Mouse (Mus musculus) CD4-positive naive resting alpha-beta T cell, adult 76 days (primary cell): ENCODE results near the gene Moxd1. TPM values are rescaled to one million over a fixed set of nuclear protein-coding genes. Genes with fewer than 3 reads are reported as not detected.

Experiments
- total RNA-seq: library from RNA; stranded (reverse); gene quantifications from one replicate; pipeline ENCODE4 v1.2.4, GENCODE M21; 2023

Moxd1 gene
- not detected for total RNA-seq

DNA sequence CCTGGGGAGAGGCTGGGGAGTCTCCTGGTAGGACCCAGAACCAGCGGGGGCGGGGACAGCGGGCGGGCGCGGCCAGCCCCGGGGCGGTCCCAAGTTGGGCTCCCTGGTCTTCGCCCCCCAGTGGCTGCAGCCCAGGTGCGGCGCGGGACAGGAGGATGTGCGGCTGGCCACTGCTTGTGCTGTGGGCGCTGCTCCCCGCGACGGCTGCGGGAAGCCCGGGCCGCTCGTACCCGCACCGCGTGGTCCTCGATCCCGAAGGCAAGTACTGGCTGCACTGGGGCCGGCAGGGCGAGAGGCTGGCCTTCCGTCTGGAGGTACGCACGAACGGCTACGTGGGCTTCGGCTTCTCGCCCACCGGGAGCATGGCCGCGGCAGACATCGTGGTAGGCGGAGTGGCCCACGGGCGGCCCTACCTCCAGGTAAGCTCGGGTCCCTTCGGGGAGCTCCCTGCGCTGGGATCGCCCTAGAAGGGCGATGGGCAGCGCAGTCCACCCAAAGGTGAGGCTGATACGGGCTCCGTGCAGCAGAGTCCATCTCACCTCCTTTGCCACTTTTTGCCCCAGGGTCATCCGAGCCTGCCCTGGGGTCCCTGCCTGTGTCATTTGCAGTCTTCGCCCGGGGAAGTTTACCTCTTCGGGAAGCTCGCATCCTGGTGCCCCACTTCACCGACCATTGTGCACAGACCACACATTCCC lies at the start of gene Moxd1:
Gene Moxd1, plus strand, starts transcription at position 69 of the 695 bp plus-strand sequence.

Other genes starting within 250 kb of the Moxd1 start
- not detected for gene Taar6, start 237.9 kb upstream of the Moxd1 start, total RNA-seq
- gene Taar7a, start 230.0 kb upstream of the Moxd1 start, total RNA-seq = not detected
- not detected for gene Taar7b, start 223.6 kb upstream of the Moxd1 start, total RNA-seq
- gene Taar7d, start 196.3 kb upstream of the Moxd1 start, total RNA-seq = not detected
- not detected for gene Taar7e, start 185.9 kb upstream of the Moxd1 start, total RNA-seq
- gene Taar7f, start 174.0 kb upstream of the Moxd1 start, total RNA-seq = not detected
- not detected for gene Taar8a, start 147.0 kb upstream of the Moxd1 start, total RNA-seq
- gene Taar8b, start 131.2 kb upstream of the Moxd1 start, total RNA-seq = not detected
- not detected for gene Taar8c, start 121.6 kb upstream of the Moxd1 start, total RNA-seq
- gene Taar9, start 114.0 kb upstream of the Moxd1 start, total RNA-seq = not detected
- gene Stx7, start 74.2 kb upstream of the Moxd1 start, total RNA-seq = 29.5 TPM